In the genomic region with DNA sequence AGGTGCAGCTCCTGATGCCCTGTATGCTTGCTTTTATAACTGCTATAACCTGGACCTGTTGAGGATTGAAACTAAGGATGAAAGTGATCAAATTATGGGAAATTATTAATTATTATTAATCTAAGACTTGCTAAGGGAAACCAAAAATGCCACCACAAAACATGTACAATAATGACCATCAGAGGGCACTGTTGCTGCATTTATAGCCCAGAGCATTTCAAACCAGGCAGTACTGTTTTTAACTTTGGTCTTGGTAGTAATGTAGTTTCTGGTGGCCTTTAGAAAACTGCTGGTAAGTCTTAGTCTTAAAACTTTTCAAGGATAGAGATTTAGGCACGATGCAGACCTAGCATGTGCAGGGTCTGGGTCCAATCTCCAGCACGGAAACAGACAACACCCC, we compare ENCODE assay signal across 8 mouse cellular contexts. TPM values are rescaled to one million over a fixed set of nuclear protein-coding genes. Genes with fewer than 3 reads are reported as not detected.
DNase-seq lines count a peak whose midpoint lies in the region; ATAC-seq and TF ChIP-seq lines count a peak whose summit lies in the region.

No protein-coding gene starts in this region.

- H3K9me3 ChIP-seq in kidney, embryonic 16.5 days (ENCODE audit: low read length) = no peaks in the 10 kb centered on the region
- no peaks in the 10 kb centered on the region for H3K9me3 ChIP-seq in forebrain, embryonic 11.5 days (ENCODE audit: control insufficient read depth, low read length)

- H3K9ac ChIP-seq in kidney, embryonic 16.5 days (replicated peaks; ENCODE audit: low read length) = no peak overlapping the region
- H3K9ac ChIP-seq in forebrain, embryonic 11.5 days (ENCODE audit: low read length) = no peak overlapping the region

- H3K36me3 ChIP-seq in kidney, adult 2 months (ENCODE audit: control insufficient read depth, insufficient read depth, low read length) = no peaks in the 10 kb centered on the region
- no peaks in the 10 kb centered on the region for H3K36me3 ChIP-seq in kidney, embryonic 16.5 days (ENCODE audit: insufficient read depth, low read length)
- no peaks in the 10 kb centered on the region for H3K36me3 ChIP-seq in forebrain, embryonic 11.5 days (ENCODE audit: control insufficient read depth, insufficient read depth, low read length)

- H3K4me1 ChIP-seq in kidney, adult 2 months (ENCODE audit: control insufficient read depth, insufficient read depth, low read length) = no peaks in the 10 kb centered on the region; the same call in 1 of the 2 replicates
- peaks cover 4% of the 10 kb centered on the region for H3K4me1 ChIP-seq in kidney, embryonic 16.5 days (ENCODE audit: insufficient read depth, low read length)
- peaks cover under 1% of the 10 kb centered on the region; the same call in 1 of the 2 replicates for H3K4me1 ChIP-seq in forebrain, embryonic 11.5 days (replicated peaks; ENCODE audit: control insufficient read depth, insufficient read depth, low read length)

- no peak overlapping the region for H3K4me2 ChIP-seq in kidney, embryonic 16.5 days (replicated peaks; ENCODE audit: low read depth, low read length)
- H3K4me2 ChIP-seq in forebrain, embryonic 11.5 days (ENCODE audit: low read depth, low read length, severe bottlenecking) = no peak overlapping the region

- TF ChIP-seq POLR2A in kidney, adult 2 months (IDR thresholded peaks at IDR 0.05; ENCODE audit: low read depth, low read length) = no peak

- no peaks in the 10 kb centered on the region for H3K27me3 ChIP-seq in kidney, adult 2 months (replicated peaks; ENCODE audit: control insufficient read depth, insufficient read depth, low read length)
- H3K27me3 ChIP-seq in kidney, embryonic 16.5 days (ENCODE audit: insufficient read depth, low read length) = no peaks in the 10 kb centered on the region
- H3K27me3 ChIP-seq in forebrain, embryonic 11.5 days (ENCODE audit: control insufficient read depth, insufficient read depth, low read length) = no peaks in the 10 kb centered on the region

- DNase-seq in kidney, adult 2 months = peak; percentile 80
- DNase-seq in CD8-positive naive resting alpha-beta T cell, adult 2 months (ENCODE audit: low read depth in 2 of 2, low spot score in 2 of 2) = peak; percentile 10 to 32
- DNase-seq in R1 (ENCODE audit: low read depth, low spot score) = peak; percentile 42
- peak; percentile 58 for DNase-seq in embryo, embryonic 9.5 days (ENCODE audit: extremely low spot score)
- DNase-seq in left cerebral cortex, postnatal 25 days (ENCODE audit: low spot score in 2 of 2) = peak; percentile 73 to 80
- peak; percentile 57 for DNase-seq in retina, postnatal 7 days (ENCODE audit: low read depth, low spot score)
- no peak for DNase-seq in forebrain, embryonic 11.5 days (ENCODE audit: low spot score)

- H3K27ac ChIP-seq in kidney, adult 2 months (ENCODE audit: insufficient read depth, low read depth, low read length) = no peak overlapping the region
- H3K27ac ChIP-seq in kidney, embryonic 16.5 days (ENCODE audit: low read length) = no peak overlapping the region
- no peak overlapping the region for H3K27ac ChIP-seq in forebrain, embryonic 11.5 days (ENCODE audit: low read depth, low read length)

- ATAC-seq in kidney, embryonic 16.5 days (ENCODE audit: low FRiP score, low TSS enrichment) = no peak
- no peak for ATAC-seq in forebrain, embryonic 11.5 days (replicated peaks; ENCODE audit: low FRiP score)

- peak; percentile 44 for TF ChIP-seq CTCF in kidney, adult 2 months (conservative IDR thresholded peaks at IDR 0.05; ENCODE audit: insufficient read depth, insufficient read length, low read depth, low read length)

- 42% methylated on average over 2 of the region's 2 CpGs for WGBS in kidney, adult 2 months
- WGBS in kidney, embryonic 16.5 days = 47% methylated on average over 2 of the region's 2 CpGs
- WGBS in forebrain, embryonic 11.5 days = 52% methylated on average over 2 of the region's 2 CpGs

- intact Hi-C loops in left cerebral cortex, postnatal 25 days (cut with DNase I) = loop anchor here (5.0 to 10.0 kb wide), 2 partner anchors 487 to 559 kb away; no protein-coding TSS in a partner anchor

- no peak overlapping the region for H3K4me3 ChIP-seq in kidney, adult 2 months (ENCODE audit: insufficient read depth, low read depth, low read length)
- H3K4me3 ChIP-seq in kidney, embryonic 16.5 days (ENCODE audit: low read length) = no peak overlapping the region
- H3K4me3 ChIP-seq in forebrain, embryonic 11.5 days (ENCODE audit: low read depth, low read length) = no peak overlapping the region

RNA-seq across cellular contexts. Expression of gene Bod1, which starts 3.7 kb away (rescaled TPM):
- 131 and 137 TPM in 2 replicates for polyA plus RNA-seq in kidney, adult 2 months (2012; rRNA removed)
- 81.8 and 88.4 TPM in 2 replicates for polyA plus RNA-seq in kidney, embryonic 16.5 days (2015; fragmentation: Nextera tagmentation; extraction: Ambion mirVana)
- total RNA-seq in left cerebral cortex, postnatal 25 days (2021) = 10 to 100 TPM; 94.2 to 95.8 TPM
- 141 and 157 TPM in 2 replicates for polyA plus RNA-seq in forebrain, embryonic 11.5 days (2014; fragmentation: Nextera tagmentation; extraction: Ambion mirVana)
